Comparison of ENCODE assay signal across 18 mouse cellular contexts in the genomic region with DNA sequence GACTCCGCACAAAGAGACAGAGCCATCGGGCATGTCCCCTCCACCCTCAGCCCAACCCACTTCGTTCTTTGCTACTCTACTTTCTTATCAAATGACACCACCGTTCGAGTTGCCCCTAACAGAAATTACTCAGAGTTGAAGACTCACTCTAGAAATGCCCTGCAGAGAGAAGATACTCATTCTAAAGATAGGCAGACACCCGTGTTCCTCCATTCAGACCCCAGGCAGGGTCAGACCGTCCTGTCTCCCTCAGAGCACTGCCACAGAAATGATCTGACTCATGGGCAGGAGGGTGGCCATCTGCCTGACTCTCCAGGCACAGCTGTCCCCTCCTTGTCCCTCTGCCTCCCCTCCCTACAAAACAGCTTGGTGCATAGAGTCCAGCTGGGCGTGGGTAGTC.
DNase-seq lines count a peak whose midpoint lies in the region; ATAC-seq and TF ChIP-seq lines count a peak whose summit lies in the region.
"Had no signal": no experiment of that assay in that cellular context is flagged by ENCODE, and none has a peak within 500 bp of the region (broad histone marks: within the 10 kb centered on the region; RNA-seq: fewer than 3 reads in every experiment).

No protein-coding gene starts in this region.

- 70% methylated on average over 8 of the region's 8 CpGs for WGBS in hindbrain, postnatal 0 days
- 88% methylated on average over 8 of the region's 8 CpGs for WGBS in hindbrain, embryonic 11.5 days
- WGBS in liver, embryonic 14.5 days (ENCODE audit: insufficient replicate concordance) = 19% methylated on average over 8 of the region's 8 CpGs
- 86% methylated on average over 8 of the region's 8 CpGs for WGBS in forebrain, embryonic 16.5 days

- no peak for TF ChIP-seq CTCF in hindbrain, postnatal 0 days (IDR thresholded peaks at IDR 0.05; ENCODE audit: low read depth)
- TF ChIP-seq CTCF in liver, embryonic 14.5 days (IDR thresholded peaks at IDR 0.05; ENCODE audit: low read depth) = no peak

- TF ChIP-seq EP300 in liver, embryonic 14.5 days (IDR thresholded peaks at IDR 0.05; ENCODE audit: low read depth) = peak; percentile 94

- no peaks in the 10 kb centered on the region for H3K4me1 ChIP-seq in hindbrain, postnatal 0 days (ENCODE audit: insufficient read depth, low read length)
- no peaks in the 10 kb centered on the region; the same call in 1 of the 2 replicates for H3K4me1 ChIP-seq in hindbrain, embryonic 11.5 days (replicated peaks; ENCODE audit: control insufficient read depth, insufficient read depth, low read length)
- H3K4me1 ChIP-seq in liver, embryonic 14.5 days (replicated peaks; ENCODE audit: control insufficient read depth in 2 of 2, insufficient read depth in 2 of 2, low read length in 1 of 2) = peaks cover 21 to 33% of the 10 kb centered on the region in 2 experiments
- peaks cover 4% of the 10 kb centered on the region; the same call in 1 of the 2 replicates for H3K4me1 ChIP-seq in forebrain, embryonic 16.5 days (replicated peaks; ENCODE audit: control insufficient read depth, insufficient read depth, low read length)
- H3K4me1 ChIP-seq: neural tube, embryonic 12.5 days had no signal

- H3K4me2 ChIP-seq in hindbrain, postnatal 0 days (ENCODE audit: low read depth, low read length) = no peak overlapping the region
- no peak overlapping the region for H3K4me2 ChIP-seq in hindbrain, embryonic 11.5 days (replicated peaks; ENCODE audit: low read depth, low read length)
- H3K4me2 ChIP-seq in liver, embryonic 14.5 days (ENCODE audit: low read depth) = peak overlapping the region; percentile 43
- H3K4me2 ChIP-seq in forebrain, embryonic 16.5 days (ENCODE audit: low read length) = no peak overlapping the region
- H3K4me2 ChIP-seq: forebrain, embryonic 13.5 days; hindbrain, embryonic 12.5 days; kidney, embryonic 15.5 days; neural tube, embryonic 12.5 days had no signal

- DNase-seq in hindbrain, postnatal 0 days (ENCODE audit: low spot score) = peak; percentile 30
- DNase-seq in hindbrain, embryonic 11.5 days (ENCODE audit: low spot score) = no peak
- peak; percentile 30 for DNase-seq in c-Kit-negative CD71-positive TER-119-positive erythroid progenitor cells, embryonic 14.5 days (ENCODE audit: low read depth, low spot score)
- peak; percentile 60 to 74 (median 72) for DNase-seq in liver, embryonic 14.5 days (ENCODE audit: low read depth in 3 of 3, low spot score in 3 of 3)
- DNase-seq in embryo, embryonic 9.5 days (ENCODE audit: extremely low spot score) = no peak
- DNase-seq in adipocyte (ENCODE audit: low spot score) = no peak
- DNase-seq: cerebellum, adult 18-20 months; lung, adult 2 months; thymus, postnatal 14 days had no signal

- no peaks in the 10 kb centered on the region for H3K9me3 ChIP-seq in hindbrain, postnatal 0 days (ENCODE audit: low read length)
- no peaks in the 10 kb centered on the region for H3K9me3 ChIP-seq in hindbrain, embryonic 11.5 days (ENCODE audit: control insufficient read depth, low read length)
- no peaks in the 10 kb centered on the region for H3K9me3 ChIP-seq in liver, embryonic 14.5 days (ENCODE audit: control insufficient read depth, low read length)
- no peaks in the 10 kb centered on the region for H3K9me3 ChIP-seq in forebrain, embryonic 16.5 days (ENCODE audit: control insufficient read depth, low read length)
- H3K9me3 ChIP-seq: forebrain, embryonic 13.5 days; hindbrain, embryonic 12.5 days; kidney, embryonic 15.5 days; limb, embryonic 10.5 days; neural tube, embryonic 12.5 days had no signal

- H3K36me3 ChIP-seq in hindbrain, postnatal 0 days (ENCODE audit: insufficient read depth, low read length) = no peaks in the 10 kb centered on the region
- H3K36me3 ChIP-seq in hindbrain, embryonic 11.5 days (ENCODE audit: control insufficient read depth, insufficient read depth, low read length) = no peaks in the 10 kb centered on the region
- H3K36me3 ChIP-seq in liver, embryonic 14.5 days (replicated peaks; ENCODE audit: control insufficient read depth, insufficient read depth, low read depth) = no peaks in the 10 kb centered on the region
- no peaks in the 10 kb centered on the region for H3K36me3 ChIP-seq in forebrain, embryonic 16.5 days (ENCODE audit: control insufficient read depth, insufficient read depth)
- H3K36me3 ChIP-seq: hindbrain, embryonic 12.5 days; kidney, embryonic 15.5 days; limb, embryonic 10.5 days; neural tube, embryonic 12.5 days had no signal

- H3K27me3 ChIP-seq in hindbrain, postnatal 0 days (ENCODE audit: insufficient read depth, low read length) = no peaks in the 10 kb centered on the region
- no peaks in the 10 kb centered on the region for H3K27me3 ChIP-seq in hindbrain, embryonic 11.5 days (ENCODE audit: control insufficient read depth, insufficient read depth, low read length)
- H3K27me3 ChIP-seq in liver, embryonic 14.5 days (ENCODE audit: control insufficient read depth, insufficient read depth, low read length) = no peaks in the 10 kb centered on the region
- H3K27me3 ChIP-seq in forebrain, embryonic 16.5 days (replicated peaks; ENCODE audit: control insufficient read depth, insufficient read depth, low read length) = no peaks in the 10 kb centered on the region
- H3K27me3 ChIP-seq: forebrain, embryonic 13.5 days; neural tube, embryonic 12.5 days had no signal

- peak; percentile 38; the same call in 1 of the 2 replicates for ATAC-seq in hindbrain, postnatal 0 days
- ATAC-seq in hindbrain, embryonic 11.5 days (ENCODE audit: low FRiP score) = no peak
- ATAC-seq in common myeloid progenitor, adult 5-6 weeks (replicated peaks; ENCODE audit: low read depth, poor library complexity, severe bottlenecking) = 0 out of 2 replicates have a peak, but pooled peaks have one; percentile 8
- peak; percentile 96 for ATAC-seq in liver, embryonic 14.5 days (ENCODE audit: insufficient read depth)
- ATAC-seq in forebrain, embryonic 16.5 days = no peak
- ATAC-seq: forebrain, embryonic 13.5 days; intestine, embryonic 16.5 days had no signal

- H3K9ac ChIP-seq in hindbrain, postnatal 0 days (replicated peaks; ENCODE audit: low read length) = no peak overlapping the region
- no peak overlapping the region for H3K9ac ChIP-seq in hindbrain, embryonic 11.5 days (ENCODE audit: low read depth, low read length)
- no peak overlapping the region for H3K9ac ChIP-seq in liver, embryonic 14.5 days (replicated peaks)
- no peak overlapping the region for H3K9ac ChIP-seq in forebrain, embryonic 16.5 days (replicated peaks; ENCODE audit: low read depth, low read length)
- H3K9ac ChIP-seq: forebrain, embryonic 13.5 days; hindbrain, embryonic 12.5 days; kidney, embryonic 15.5 days; neural tube, embryonic 12.5 days had no signal

- H3K27ac ChIP-seq in hindbrain, postnatal 0 days = no peak overlapping the region
- no peak overlapping the region for H3K27ac ChIP-seq in hindbrain, embryonic 11.5 days (ENCODE audit: low read depth, low read length)
- peak overlapping the region; percentile 61 for H3K27ac ChIP-seq in liver, embryonic 14.5 days
- no peak overlapping the region for H3K27ac ChIP-seq in forebrain, embryonic 16.5 days (ENCODE audit: low read length)
- H3K27ac ChIP-seq: forebrain, embryonic 13.5 days; hindbrain, embryonic 12.5 days; kidney, embryonic 15.5 days; limb, embryonic 10.5 days; macrophage; neural tube, embryonic 12.5 days had no signal

- no peak overlapping the region for H3K4me3 ChIP-seq in hindbrain, postnatal 0 days (ENCODE audit: low read length)
- H3K4me3 ChIP-seq in hindbrain, embryonic 11.5 days (ENCODE audit: low read depth, low read length) = no peak overlapping the region
- H3K4me3 ChIP-seq in liver, embryonic 14.5 days (ENCODE audit: insufficient read depth in 1 of 2, low read depth in 2 of 2, low read length in 2 of 2) = no peak overlapping the region
- H3K4me3 ChIP-seq in forebrain, embryonic 16.5 days (replicated peaks; ENCODE audit: low read length) = no peak overlapping the region
- H3K4me3 ChIP-seq: forebrain, embryonic 13.5 days; hindbrain, embryonic 12.5 days; kidney, embryonic 15.5 days; limb, embryonic 10.5 days; neural tube, embryonic 12.5 days had no signal

Comparison
In these comparisons a context has a peak if more than half of its experiments do, and no peak if none do; other contexts are left out.
1. ATAC-seq: peak in hindbrain, postnatal 0 days (single experiment), common myeloid progenitor, adult 5-6 weeks (single experiment) and liver, embryonic 14.5 days (single experiment); none in hindbrain, embryonic 11.5 days (single experiment) and forebrain, embryonic 16.5 days (single experiment).
2. DNase-seq: peak in hindbrain, postnatal 0 days (single experiment), c-Kit-negative CD71-positive TER-119-positive erythroid progenitor cells, embryonic 14.5 days (single experiment) and liver, embryonic 14.5 days (3 of 3); none in hindbrain, embryonic 11.5 days (single experiment), embryo, embryonic 9.5 days (single experiment) and adipocyte (single experiment).